Mouse (Mus musculus): ENCODE data around the gene Spink4. TPM values are rescaled to one million over a fixed set of nuclear protein-coding genes. Genes with fewer than 3 reads are reported as not detected.

Spink4 gene
- polyA plus RNA-seq, 1 experiment from 2014 or later, result not detected

GRCm38 (mm10) chr4:40938793-40939192, 18.9 kb downstream of the Spink4 start:
- H3K27me3 ChIP-seq, result no peaks in the 10 kb centered on the region
- H3K4me1 ChIP-seq (replicated peaks), result no peaks in the 10 kb centered on the region
- H3K4me2 ChIP-seq (replicated peaks), result no peak overlapping the region
- H3K27ac ChIP-seq, result no peak overlapping the region
- no peak overlapping the region for H3K4me3 ChIP-seq (replicated peaks)
- no peak overlapping the region for H3K9ac ChIP-seq (replicated peaks)
- no peak for ATAC-seq
- peaks cover 6% of the 10 kb centered on the region; the same call in 1 of the 2 replicates for H3K9me3 ChIP-seq
- H3K36me3 ChIP-seq, result peaks cover 95% of the 10 kb centered on the region
- WGBS, result 97% methylated on average over 5 of the region's 5 CpGs

GRCm38 (mm10) chr4:40943651-40944050, 23.8 kb downstream of the Spink4 start:
- H3K9ac ChIP-seq (replicated peaks), result no peak overlapping the region
- H3K4me2 ChIP-seq (replicated peaks), result no peak overlapping the region
- WGBS, result over 99% methylated on average over 5 of the region's 5 CpGs
- H3K9me3 ChIP-seq, result peaks cover 6% of the 10 kb centered on the region; the same call in 1 of the 2 replicates
- H3K36me3 ChIP-seq, result peaks cover 73% of the 10 kb centered on the region
- no peak overlapping the region for H3K27ac ChIP-seq
- H3K4me3 ChIP-seq (replicated peaks), result no peak overlapping the region
- ATAC-seq, result no peak
- peaks cover 16% of the 10 kb centered on the region for H3K4me1 ChIP-seq (replicated peaks)
- no peaks in the 10 kb centered on the region for H3K27me3 ChIP-seq

- ATAC-seq, result no peak
- Histone ChIP-seq H3K4me1 (replicated peaks) (peaks cover 26% of the 10 kb centered on the region), H3K4me3 (replicated peaks) (peak overlapping the region; percentile 85), H3K27ac (no peak overlapping the region), H3K27me3 (no peaks in the 10 kb centered on the region), H3K4me2 (replicated peaks) (peak overlapping the region; percentile 67), H3K9ac (replicated peaks) (peak overlapping the region; percentile 89), H3K9me3 (no peaks in the 10 kb centered on the region), H3K36me3 (peaks cover 54% of the 10 kb centered on the region)
- WGBS, result 89% methylated on average over 7 of the region's 7 CpGs
These were observed 26.8 kb downstream of the Spink4 start for GRCm38 (mm10) chr4:40946516-40947121.

GRCm38 (mm10) chr4:40947565-40948159, 27.8 kb downstream of the Spink4 start:
- Histone ChIP-seq H3K4me2 (replicated peaks) (peak overlapping the region; percentile 67), H3K4me3 (replicated peaks) (peak overlapping the region; percentile 85), H3K27ac (peak overlapping the region; percentile 85), H3K4me1 (replicated peaks) (peaks cover 26% of the 10 kb centered on the region), H3K9ac (replicated peaks) (peak overlapping the region; percentile 89), H3K9me3 (no peaks in the 10 kb centered on the region), H3K36me3 (peaks cover 53% of the 10 kb centered on the region), H3K27me3 (no peaks in the 10 kb centered on the region)
- ATAC-seq, result peak; percentile 53; the same call in 1 of the 2 replicates
- WGBS, result under 1% methylated on average over 40 of the region's 40 CpGs

- Histone ChIP-seq H3K4me2 (replicated peaks) (peak within 1 kb of the TSS; percentile 95), H3K27ac (peak within 1 kb of the TSS; percentile 85), H3K36me3 (peaks cover 53% of the 10 kb centered on the region), H3K27me3 (no peaks in the 10 kb centered on the region), H3K9ac (replicated peaks) (peak within 1 kb of the TSS; percentile 89), H3K4me3 (replicated peaks) (peak within 1 kb of the TSS; percentile 85), H3K4me1 (replicated peaks) (peaks cover 26% of the 10 kb centered on the region), H3K9me3 (no peaks in the 10 kb centered on the region)
- under 1% methylated on average over 49 of the region's 50 CpGs for WGBS
- ATAC-seq, result peak; percentile 97
These were observed 28.4 kb downstream of the Spink4 start, which contains the start of the genes Bag1 and Chmp5 for GRCm38 (mm10) chr4:40948160-40948708. Gene Bag1, minus strand, starts transcription at chr4:40948294. Gene Chmp5, plus strand, starts transcription at chr4:40948407.

GRCm38 (mm10) chr4:40953521-40953920, 33.7 kb downstream of the Spink4 start:
- no peak for ATAC-seq
- H3K4me1 ChIP-seq (replicated peaks), result peaks cover 10% of the 10 kb centered on the region
- no peak overlapping the region for H3K4me3 ChIP-seq (replicated peaks)
- no peaks in the 10 kb centered on the region for H3K27me3 ChIP-seq
- no peak overlapping the region for H3K9ac ChIP-seq (replicated peaks)
- no peak overlapping the region for H3K4me2 ChIP-seq (replicated peaks)
- peaks cover 73% of the 10 kb centered on the region for H3K36me3 ChIP-seq
- H3K9me3 ChIP-seq, result no peaks in the 10 kb centered on the region
- no peak overlapping the region for H3K27ac ChIP-seq
- WGBS, result 100% methylated on average over 1 of the region's 1 CpGs

- no peaks in the 10 kb centered on the region for H3K27me3 ChIP-seq
- peaks cover 89% of the 10 kb centered on the region for H3K36me3 ChIP-seq
- no peak overlapping the region for H3K4me3 ChIP-seq (replicated peaks)
- H3K4me2 ChIP-seq (replicated peaks), result no peak overlapping the region
- no peak overlapping the region for H3K9ac ChIP-seq (replicated peaks)
- H3K27ac ChIP-seq, result no peak overlapping the region
- H3K9me3 ChIP-seq, result no peaks in the 10 kb centered on the region
- no peaks in the 10 kb centered on the region for H3K4me1 ChIP-seq (replicated peaks)
- WGBS, result 94% methylated on average over 6 of the region's 6 CpGs
- ATAC-seq, result no peak
These were observed 36.1 kb downstream of the Spink4 start for GRCm38 (mm10) chr4:40955942-40956341.

- WGBS, result 95% methylated on average over 3 of the region's 3 CpGs
- ATAC-seq, result no peak
- H3K4me1 ChIP-seq (replicated peaks), result no peaks in the 10 kb centered on the region
- H3K27ac ChIP-seq, result no peak overlapping the region
- H3K27me3 ChIP-seq, result no peaks in the 10 kb centered on the region
- peaks cover 78% of the 10 kb centered on the region for H3K36me3 ChIP-seq
- no peak overlapping the region for H3K9ac ChIP-seq (replicated peaks)
- no peaks in the 10 kb centered on the region for H3K9me3 ChIP-seq
- H3K4me3 ChIP-seq (replicated peaks), result no peak overlapping the region
- no peak overlapping the region for H3K4me2 ChIP-seq (replicated peaks)
These were observed 43.7 kb downstream of the Spink4 start for GRCm38 (mm10) chr4:40963536-40963935.

- Histone ChIP-seq H3K4me1 (replicated peaks) (peaks cover 22% of the 10 kb centered on the region), H3K9me3 (no peaks in the 10 kb centered on the region), H3K27me3 (no peaks in the 10 kb centered on the region), H3K4me2 (replicated peaks) (peak overlapping the region; percentile 80; the same call in 1 of the 2 replicates), H3K4me3 (replicated peaks) (no peak overlapping the region), H3K27ac (no peak overlapping the region), H3K9ac (replicated peaks) (0 out of 2 replicates have a peak overlapping the region, but pooled peaks have one; percentile 87), H3K36me3 (peaks cover 27% of the 10 kb centered on the region)
- 88% methylated on average over 4 of the region's 4 CpGs for whole genome bisulfite sequencing
- no peak for ATAC-seq
These were observed 49.3 kb downstream of the Spink4 start for GRCm38 (mm10) chr4:40969161-40969560.

GRCm38 (mm10) chr4:40969781-40970591, 50.1 kb downstream of the Spink4 start:
- peak overlapping the region; percentile 87 for H3K9ac ChIP-seq (replicated peaks)
- H3K27me3 ChIP-seq, result no peaks in the 10 kb centered on the region
- peak; percentile 12 for ATAC-seq
- peaks cover 22% of the 10 kb centered on the region for H3K4me1 ChIP-seq (replicated peaks)
- peak overlapping the region; percentile 80 for H3K4me2 ChIP-seq (replicated peaks)
- peak overlapping the region; percentile 97 for H3K4me3 ChIP-seq (replicated peaks)
- H3K9me3 ChIP-seq, result no peaks in the 10 kb centered on the region
- WGBS, result 11% methylated on average over 12 of the region's 13 CpGs
- peaks cover 21% of the 10 kb centered on the region for H3K36me3 ChIP-seq
- peak overlapping the region; percentile 91 for H3K27ac ChIP-seq

- Histone ChIP-seq H3K4me3 (replicated peaks) (peak overlapping the region; percentile 97), H3K9ac (replicated peaks) (peak overlapping the region; percentile 87)
- under 1% methylated on average over 16 of the region's 16 CpGs for WGBS
These were observed 50.7 kb downstream of the Spink4 start for GRCm38 (mm10) chr4:40970592-40970841.

More at GRCm38 (mm10) chr4:40970592-40970841, 50.7 kb downstream of the Spink4 start:
- H3K4me2 ChIP-seq (replicated peaks), result peak overlapping the region; percentile 80
- H3K9me3 ChIP-seq, result no peaks in the 10 kb centered on the region
- peaks cover 15% of the 10 kb centered on the region for H3K36me3 ChIP-seq
- H3K27ac ChIP-seq, result peak overlapping the region; percentile 91
- H3K4me1 ChIP-seq (replicated peaks), result peaks cover 22% of the 10 kb centered on the region
- H3K27me3 ChIP-seq, result no peaks in the 10 kb centered on the region
- no peak; the same call in 1 of the 2 replicates for ATAC-seq
